Mouse (Mus musculus) gastrocnemius, postnatal 36 days (tissue): ENCODE measurements at regions not wholly inside any gene's neighbourhood (a gene's known extent, or its start where the extent isn't known, plus 50 kb on each side); places are given as distances from the start of the nearest gene placed in this dataset.

Source experiments
- DNase-seq, 2 experiments: peaks; one replicate each; pipeline ENCODE4 v3.0.0; 2022
- intact Hi-C: fragments of 180-260 bp; cut with DNase I; formaldehyde crosslinking; loops from one replicate; pipeline ENCODE4 v1.15.1; 2025

- intact Hi-C loops: loop anchor here (10.0 kb wide), 2 partner anchors 191 to 971 kb away; no protein-coding TSS in a partner anchor
- DNase-seq: no peak
Measured at GRCm38 (mm10) chr4:56686141-56686540, 53.7 kb upstream of the Gm26657 start.

GRCm38 (mm10) chr4:56685696-56686095 is 54.2 kb upstream of the Gm26657 start:
- intact Hi-C loops: loop anchor here (2.0 to 10.0 kb wide), 3 partner anchors 191 to 1171 kb away; no protein-coding TSS in a partner anchor
- no peak for DNase-seq

GRCm38 (mm10) chr4:56685123-56685522 is 54.7 kb upstream of the Gm26657 start:
- intact Hi-C loops: loop anchor here (2.0 to 10.0 kb wide), 3 partner anchors 190 to 1170 kb away; no protein-coding TSS in a partner anchor
- peak; percentile 80 to 83 for DNase-seq

GRCm38 (mm10) chr4:56684031-56684430 is 55.8 kb upstream of the Gm26657 start:
- intact Hi-C loops: loop anchor here (2.0 to 10.0 kb wide), 3 partner anchors 189 to 1169 kb away; no protein-coding TSS in a partner anchor
- DNase-seq: no peak

- DNase-seq: no peak
- intact Hi-C loops: loop anchor here (10.0 kb wide), 2 partner anchors 186 to 966 kb away; no protein-coding TSS in a partner anchor
Measured at GRCm38 (mm10) chr4:56681121-56681520, 58.7 kb upstream of the Gm26657 start.

- DNase-seq: no peak
- intact Hi-C loops: no loop called here
Measured at GRCm38 (mm10) chr4:56673868-56674267, 66.0 kb upstream of the Gm26657 start.

- no peak for DNase-seq
- intact Hi-C loops: no loop called here
Measured at GRCm38 (mm10) chr4:56664921-56665320, 74.9 kb upstream of the Gm26657 start.

GRCm38 (mm10) chr4:56661816-56662215 is 78.1 kb upstream of the Gm26657 start:
- no peak for DNase-seq
- intact Hi-C loops: no loop called here

GRCm38 (mm10) chr4:56657046-56657445 is 82.8 kb upstream of the Gm26657 start:
- no peak for DNase-seq
- intact Hi-C loops: no loop called here

- intact Hi-C loops: no loop called here
- peak in 1 of 2 experiments; percentile 16 for DNase-seq
Measured at GRCm38 (mm10) chr4:56654327-56654726, 85.5 kb upstream of the Gm26657 start.

- intact Hi-C loops: no loop called here
- DNase-seq: no peak
Measured at GRCm38 (mm10) chr4:56652819-56653218, 87.1 kb upstream of the Gm26657 start.

GRCm38 (mm10) chr4:56649731-56650130 is 90.1 kb upstream of the Gm26657 start:
- DNase-seq: no peak
- intact Hi-C loops: no loop called here

GRCm38 (mm10) chr4:56643999-56644962 is 95.6 kb upstream of the Gm26657 start:
- intact Hi-C loops: no loop called here
- peak; percentile 25 to 56 for DNase-seq

- intact Hi-C loops: no loop called here
- DNase-seq: no peak
Measured at GRCm38 (mm10) chr4:56643491-56643890, 96.4 kb upstream of the Gm26657 start.

- intact Hi-C loops: no loop called here
- DNase-seq: no peak
Measured at GRCm38 (mm10) chr4:56639709-56640108, 100.2 kb upstream of the Gm26657 start.

GRCm38 (mm10) chr4:56638704-56639478 is 101.0 kb upstream of the Gm26657 start:
- no peak for DNase-seq
- intact Hi-C loops: no loop called here

GRCm38 (mm10) chr4:56636265-56636664 is 103.6 kb upstream of the Gm26657 start:
- intact Hi-C loops: no loop called here
- no peak for DNase-seq

- no peak for DNase-seq
- intact Hi-C loops: no loop called here
Measured at GRCm38 (mm10) chr4:56633528-56633927, 106.3 kb upstream of the Gm26657 start.

GRCm38 (mm10) chr4:56630251-56630650 is 109.6 kb upstream of the Gm26657 start:
- DNase-seq: no peak
- intact Hi-C loops: no loop called here

GRCm38 (mm10) chr4:56627206-56627605 is 112.7 kb upstream of the Gm26657 start:
- intact Hi-C loops: no loop called here
- no peak for DNase-seq

- DNase-seq: no peak
- intact Hi-C loops: no loop called here
Measured at GRCm38 (mm10) chr4:56621782-56622181, 118.1 kb upstream of the Gm26657 start.
